Mouse (Mus musculus) megakaryocyte, embryonic 14.5 days (primary cell): ENCODE results near the gene Tmem59l.

Experiments
- FLI1 ChIP-seq: IDR thresholded peaks from 2 replicates; pipeline ENCODE4 v1.6.1; 2012; ENCODE audit warnings: low read length, inconsistent platforms, mixed read lengths
- GATA1 ChIP-seq: IDR thresholded peaks from 3 replicates; pipeline ENCODE4 v1.6.1; 2012; ENCODE audit warnings: mixed read lengths, low read length, inconsistent platforms, borderline replicate concordance

DNA sequence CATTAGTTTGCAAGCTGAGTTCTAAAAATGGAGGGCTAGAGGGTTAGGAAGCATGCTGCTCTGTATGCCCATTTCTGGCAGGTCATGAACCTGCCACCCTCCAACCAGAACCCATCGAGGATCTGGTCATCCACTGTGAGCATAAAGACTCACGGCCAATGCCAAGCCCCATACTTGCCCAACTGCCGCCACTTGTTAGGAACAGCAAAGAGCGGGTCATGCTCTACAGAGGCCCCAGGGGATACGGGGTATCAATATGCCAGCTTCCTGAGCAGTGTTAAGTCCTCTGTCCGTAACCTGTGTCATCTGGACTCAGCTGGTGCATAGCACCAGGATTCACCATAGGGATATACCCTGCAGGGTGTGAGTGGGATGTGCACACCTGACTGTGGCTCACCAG, 23.0 kb downstream of the Tmem59l start:
- TF ChIP-seq GATA1 = no peak
- TF ChIP-seq FLI1 = no peak
